Mouse (Mus musculus): ENCODE data around the gene Gm11032. TPM values are rescaled to one million over a fixed set of nuclear protein-coding genes. Genes with fewer than 3 reads are reported as not detected.
A peak's percentile ranks its signal among the peaks of the same experiment; 100 is the strongest.
"Not testable (repeated sequence)": the region's sequence is repeated elsewhere in the genome, so short reads cannot be mapped to it uniquely, and the experiment has no call there.

The Gm11032 gene
- not detected for total RNA-seq (2021)
- long read RNA-seq, experiment 1, result 0 reads
- long read RNA-seq, experiment 2, result 0 reads

- DNase-seq (ENCODE audit: low spot score in 2 of 2), result peak; percentile 51 to 64
- intact Hi-C loops (cut with DNase I), result no loop called here
Measured at GRCm38 (mm10) chr11:4620017-4620485, at the start of gene Gm11032. TSS of gene Gm11032 (plus strand) at chr11:4620067.

DNA sequence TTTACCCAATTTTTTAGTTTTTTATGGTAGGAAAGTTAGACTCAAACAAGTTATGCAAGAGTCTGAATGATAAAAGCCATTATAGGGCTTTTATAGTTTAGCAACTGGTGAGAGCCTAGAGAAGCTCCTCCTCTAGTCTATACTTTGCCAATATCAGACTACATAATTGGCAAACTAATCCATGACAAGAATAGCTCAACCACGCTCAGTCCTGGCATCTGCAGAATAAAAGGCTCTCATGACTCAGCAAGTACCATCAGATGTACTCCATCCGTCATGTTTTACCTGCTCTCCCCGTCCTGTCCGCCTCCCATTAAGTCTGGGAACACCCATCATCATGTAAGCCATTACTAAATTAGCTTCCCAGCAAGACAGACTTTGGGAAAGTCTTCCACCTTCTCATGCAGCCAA is 48.4 kb upstream of the Gm11032 start:
- intact Hi-C loops (cut with DNase I), result no loop called here
- peak; percentile 11 to 43 for DNase-seq (ENCODE audit: low spot score in 2 of 2)

- intact Hi-C loops (cut with DNase I); DNase-seq (ENCODE audit: low spot score in 2 of 2): not testable (repeated sequence)
Measured at GRCm38 (mm10) chr11:4576090-4576732, 43.7 kb upstream of the Gm11032 start.

DNA sequence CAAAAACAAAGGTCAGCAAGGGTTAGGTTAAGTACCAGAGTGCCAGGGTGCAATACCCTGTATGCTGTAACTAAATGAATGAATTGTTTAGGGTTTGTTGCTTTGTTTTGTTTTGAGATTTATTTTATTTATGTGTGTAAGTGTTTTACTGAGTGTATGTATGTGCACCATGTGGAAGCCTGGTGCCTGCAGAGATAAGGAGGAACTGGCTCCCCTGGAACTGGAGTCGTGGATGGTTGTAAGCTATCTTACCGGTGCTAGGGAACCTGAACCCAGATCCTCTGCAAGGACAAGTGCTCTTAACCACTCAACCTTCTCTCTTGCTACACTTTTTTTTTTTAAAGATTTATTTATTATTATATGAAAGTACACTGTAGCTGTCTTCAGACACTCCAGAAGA is 42.8 kb upstream of the Gm11032 start:
- intact Hi-C loops (cut with DNase I), result no loop called here

DNA sequence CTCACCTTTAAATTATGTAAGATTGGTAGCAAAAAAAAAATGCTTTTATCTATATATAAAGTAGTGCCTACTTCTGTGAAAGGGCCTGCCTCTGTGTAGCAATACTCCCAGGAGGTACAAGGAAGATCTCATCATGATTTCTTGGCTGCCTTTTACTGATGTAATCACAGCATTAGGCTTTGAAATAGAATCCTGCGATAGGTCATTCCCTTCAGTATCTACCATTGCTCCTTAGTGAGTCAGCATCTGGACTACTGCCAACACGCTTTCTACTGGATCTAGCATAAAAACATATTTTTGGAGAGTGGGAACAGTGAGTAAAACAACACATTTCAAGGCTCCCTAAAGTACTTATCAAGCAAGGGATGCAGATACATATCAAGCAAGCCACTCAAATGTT is 41.2 kb upstream of the Gm11032 start:
- DNase-seq (ENCODE audit: low spot score in 2 of 2), result peak; percentile 20 to 57
- intact Hi-C loops (cut with DNase I), result no loop called here

More for the DNA sequence above, 42.8 kb upstream of the Gm11032 start:
- no peak for DNase-seq (ENCODE audit: low spot score in 2 of 2)

DNA sequence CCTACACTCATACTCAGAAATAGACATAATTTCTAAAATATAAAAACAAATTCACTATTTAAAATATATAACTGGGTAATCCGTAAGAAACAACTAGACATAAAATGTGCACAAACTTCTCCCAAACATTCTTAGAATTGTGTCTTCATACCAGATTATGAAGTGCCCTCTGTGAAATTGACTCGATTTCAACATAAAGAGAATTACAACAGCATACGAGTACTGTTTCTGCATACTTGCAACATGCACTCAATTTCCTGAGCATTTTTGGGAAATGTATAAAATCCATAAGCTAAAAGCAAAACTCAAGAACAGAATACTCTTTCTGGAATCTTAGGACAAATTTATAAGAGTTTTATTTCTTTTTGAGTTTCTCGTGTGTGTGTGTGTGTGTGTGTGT is 28.1 kb upstream of the Gm11032 start:
- intact Hi-C loops (cut with DNase I), result loop anchor here (5.0 kb wide), 1 partner anchor 45 kb away; the partner anchor contains the start of gene Ascc2
- DNase-seq (ENCODE audit: low spot score in 2 of 2), result no peak

GRCm38 (mm10) chr11:4593491-4593848 is 26.4 kb upstream of the Gm11032 start:
- intact Hi-C loops (cut with DNase I), result loop anchor here (5.0 kb wide), 1 partner anchor 44 kb away; the partner anchor contains the start of gene Ascc2
- no peak for DNase-seq (ENCODE audit: low spot score in 2 of 2)

- peak; percentile 8 to 15 for DNase-seq (ENCODE audit: low spot score in 2 of 2)
- intact Hi-C loops (cut with DNase I), result loop anchor here (5.0 kb wide), 1 partner anchor 43 kb away; the partner anchor contains the start of gene Ascc2
Measured at GRCm38 (mm10) chr11:4593849-4594607, 25.8 kb upstream of the Gm11032 start.

- intact Hi-C loops (cut with DNase I), result loop anchor here (5.0 kb wide), 1 partner anchor 42 kb away; the partner anchor contains the start of gene Ascc2
- DNase-seq (ENCODE audit: low spot score in 2 of 2), result peak; percentile 93 to 95
Measured at GRCm38 (mm10) chr11:4594608-4595500, 25.0 kb upstream of the Gm11032 start, which contains the start of gene Mtmr3. TSS of gene Mtmr3 (minus strand) at chr11:4594863.

DNA sequence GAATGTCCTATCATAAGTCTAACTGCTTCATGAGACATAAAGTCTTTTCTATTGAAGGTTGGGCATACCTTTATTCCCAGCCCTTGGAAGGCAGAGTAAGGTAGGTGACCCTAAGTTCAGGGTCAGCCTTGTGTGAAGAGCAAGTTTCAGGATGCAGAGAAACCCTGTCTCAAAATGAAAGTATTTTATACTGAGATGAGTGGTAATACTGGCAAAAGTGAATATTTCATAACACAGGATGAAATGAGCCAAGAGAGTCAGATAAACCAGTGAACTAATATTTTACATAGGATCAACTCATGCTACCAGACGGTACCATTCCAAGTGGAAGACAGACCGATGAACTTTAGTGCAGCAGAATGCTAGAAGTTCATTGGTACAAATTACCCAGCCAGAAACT is 21.5 kb upstream of the Gm11032 start:
- no peak for DNase-seq (ENCODE audit: low spot score in 2 of 2)
- intact Hi-C loops (cut with DNase I), result no loop called here

DNA sequence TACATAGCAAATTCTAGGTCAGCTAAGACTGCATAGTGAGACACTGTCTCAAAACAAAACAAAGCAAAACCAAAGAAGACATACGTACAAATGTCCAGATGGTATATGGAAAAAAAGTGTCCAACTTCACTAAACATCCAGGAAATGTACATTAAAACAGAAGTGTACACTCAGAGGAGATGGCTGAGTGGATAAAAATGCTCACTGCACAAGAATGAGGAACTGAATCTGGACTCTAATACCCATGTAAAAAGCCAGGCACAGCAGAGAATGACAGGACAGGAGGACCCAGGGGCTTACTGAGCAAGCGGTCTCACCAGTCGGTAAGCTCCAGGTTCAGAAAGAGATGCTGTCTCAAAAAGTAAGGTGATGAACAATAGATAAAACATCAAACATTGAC is 20.0 kb upstream of the Gm11032 start:
- DNase-seq (ENCODE audit: low spot score in 2 of 2), result no peak
- intact Hi-C loops (cut with DNase I), result no loop called here

- no peak for DNase-seq (ENCODE audit: low spot score in 2 of 2)
Measured at GRCm38 (mm10) chr11:4601890-4602289, 18.0 kb upstream of the Gm11032 start.

DNA sequence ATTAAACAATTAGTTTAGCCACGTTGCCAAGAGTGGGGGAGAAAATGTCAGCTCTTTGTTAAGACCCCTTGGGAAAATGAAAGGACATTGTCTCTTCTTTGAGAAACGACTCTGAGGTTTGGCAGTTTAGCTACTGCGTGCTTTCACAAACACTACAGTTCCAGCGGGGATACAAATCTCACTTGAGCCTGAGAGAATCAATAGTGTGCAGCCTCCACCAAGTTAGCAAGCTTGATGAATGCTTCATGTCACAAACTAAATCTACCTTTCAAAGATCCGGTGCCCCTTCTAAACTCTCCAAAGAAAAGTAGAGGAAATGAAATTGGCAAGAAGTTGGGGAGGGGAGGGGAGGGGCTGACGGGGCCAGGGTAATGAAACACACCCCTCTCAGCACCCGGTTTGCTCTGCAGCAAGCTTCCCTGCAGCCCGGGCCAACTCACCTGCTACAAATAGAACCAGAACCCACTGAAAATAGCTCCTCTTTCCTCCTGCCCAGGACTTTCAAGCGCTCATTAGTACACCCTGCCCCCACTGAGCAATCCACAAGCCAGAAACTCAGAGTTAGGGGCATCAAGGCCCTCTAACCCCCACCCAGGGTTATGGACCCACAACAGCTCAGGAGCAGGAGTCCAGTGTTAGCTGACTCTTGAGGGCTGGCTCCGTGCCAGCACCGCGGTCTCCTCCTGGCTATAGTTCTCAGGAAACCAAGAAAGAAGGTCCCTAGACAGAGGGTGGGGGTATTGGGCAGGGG is 17.0 kb upstream of the Gm11032 start:
- intact Hi-C loops (cut with DNase I), result no loop called here

More at GRCm38 (mm10) chr11:4601890-4602289, 18.0 kb upstream of the Gm11032 start:
- intact Hi-C loops (cut with DNase I), result no loop called here

DNA sequence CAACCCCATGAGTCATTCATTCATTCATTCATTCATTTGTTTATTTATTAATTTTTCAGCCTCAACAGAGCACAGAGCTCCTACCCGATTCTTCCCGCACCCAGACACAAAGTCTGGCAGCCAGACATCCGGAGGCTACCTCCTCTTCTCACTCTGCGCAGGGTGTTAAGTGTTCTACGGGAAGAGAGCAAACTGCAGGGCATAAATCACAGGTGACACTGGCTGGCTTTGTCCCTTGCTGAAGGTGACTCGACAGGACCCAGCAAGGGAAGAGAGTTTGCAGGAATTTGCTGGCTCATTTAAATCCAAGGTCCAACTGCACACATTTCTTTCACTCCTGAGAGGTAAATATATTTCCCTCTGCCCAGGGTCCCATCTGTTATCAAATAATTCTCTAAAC is 15.4 kb upstream of the Gm11032 start:
- no peak for DNase-seq (ENCODE audit: low spot score in 2 of 2)
- intact Hi-C loops (cut with DNase I), result no loop called here

More for the DNA sequence above, 17.0 kb upstream of the Gm11032 start:
- no peak for DNase-seq (ENCODE audit: low spot score in 2 of 2)

GRCm38 (mm10) chr11:4605414-4605813 is 14.5 kb upstream of the Gm11032 start:
- intact Hi-C loops (cut with DNase I), result no loop called here
- DNase-seq (ENCODE audit: low spot score in 2 of 2), result no peak

- intact Hi-C loops (cut with DNase I), result no loop called here
Measured at GRCm38 (mm10) chr11:4606541-4606940, 13.3 kb upstream of the Gm11032 start.

DNA sequence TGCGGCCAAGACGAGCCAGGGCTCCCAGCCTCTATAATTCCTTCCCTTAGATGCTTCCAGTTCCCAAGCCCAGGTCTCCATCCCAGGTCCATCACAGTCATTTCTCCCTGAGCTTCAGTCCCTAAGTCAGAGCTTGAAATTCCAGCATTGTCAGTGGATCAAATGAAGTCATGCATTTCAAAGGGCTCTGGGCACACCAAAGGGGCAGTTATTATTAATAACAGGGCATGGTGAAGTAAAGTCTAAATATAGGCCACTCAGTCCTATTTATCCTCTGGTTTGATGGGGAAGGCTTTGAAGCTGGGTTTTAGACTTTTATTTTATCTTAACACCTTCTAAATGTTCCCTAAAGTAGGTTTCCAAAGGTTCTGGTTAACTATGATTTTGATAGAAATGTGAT is 8.0 kb upstream of the Gm11032 start:
- DNase-seq (ENCODE audit: low spot score in 2 of 2), result no peak
- intact Hi-C loops (cut with DNase I), result no loop called here

More at GRCm38 (mm10) chr11:4606541-4606940, 13.3 kb upstream of the Gm11032 start:
- DNase-seq (ENCODE audit: low spot score in 2 of 2), result no peak

DNA sequence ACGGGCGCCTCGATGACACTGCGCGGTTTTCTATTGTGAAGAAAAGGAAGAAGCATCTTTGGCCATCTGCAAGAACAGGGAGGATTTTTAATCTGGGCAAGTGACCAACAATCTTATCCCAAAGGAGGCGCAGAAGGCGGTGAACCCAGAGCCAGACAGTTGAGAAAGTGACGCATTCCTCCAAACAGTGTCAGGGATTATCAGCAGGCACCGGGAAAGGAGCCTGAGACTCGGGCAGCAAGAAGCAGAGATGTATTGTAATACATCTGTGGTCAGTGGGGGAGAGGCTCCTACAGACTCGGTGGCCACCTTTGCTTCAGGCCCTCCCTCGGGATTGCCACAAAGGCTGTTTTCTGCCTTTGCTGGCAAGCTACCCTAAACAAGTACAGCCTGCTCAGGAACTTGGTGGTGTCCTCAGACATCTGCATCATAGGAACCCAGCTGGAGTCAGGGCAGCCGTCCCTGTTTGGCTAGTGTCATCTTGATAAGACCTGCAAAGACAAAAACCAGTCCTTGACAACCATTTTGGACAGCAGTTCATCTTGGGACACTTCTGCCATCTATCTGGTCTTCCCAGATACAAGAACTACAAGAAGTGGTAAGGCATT is 738 bp downstream of the Gm11032 start:
- peak in 1 of 2 experiments; percentile 9 for DNase-seq (ENCODE audit: low spot score in 2 of 2)

More for the DNA sequence above, 738 bp downstream of the Gm11032 start:
- intact Hi-C loops (cut with DNase I), result no loop called here
